Mouse (Mus musculus) lung, postnatal 0 days (tissue): ENCODE data around the gene Plpp1. TPM values are rescaled to one million over a fixed set of nuclear protein-coding genes. Genes with fewer than 3 reads are reported as not detected.

Experiments used
- ATAC-seq: fragments of 200-750 bp; cut with Nextera tagmentation; 2 replicates; pipeline ENCODE4 v1.8.0; 2017; ENCODE audit warnings: moderate library complexity
- DNase-seq: peaks from one replicate; pipeline ENCODE4 v3.0.0-alpha.2; 2016; ENCODE audit warnings: low spot score
- H3K27ac ChIP-seq: fragments of 300-500 bp; sonication (generic); 2 replicates; pipeline ENCODE4 v1.5.1; 2014; ENCODE audit warnings: antibody characterized with exemption, mild to moderate bottlenecking, low read length, mixed read lengths
- H3K27me3 ChIP-seq: fragments of 300-500 bp; sonication (generic); replicated peaks from 2 replicates; pipeline ENCODE4 v1.6.1; 2014; ENCODE audit warnings: low read length, mixed read lengths; ENCODE audit not compliant: insufficient read depth
- H3K36me3 ChIP-seq: fragments of 300-500 bp; sonication (generic); 2 replicates; pipeline ENCODE4 v1.6.1; 2014; ENCODE audit warnings: low read length, mixed read lengths; ENCODE audit not compliant: insufficient read depth
- H3K4me1 ChIP-seq: fragments of 300-500 bp; sonication (generic); 2 replicates; pipeline ENCODE4 v1.6.1; 2014; ENCODE audit warnings: antibody characterized with exemption, low read depth, low read length, mixed read lengths; ENCODE audit not compliant: insufficient read depth
- H3K4me2 ChIP-seq: fragments of 300-500 bp; sonication (generic); replicated peaks from 2 replicates; pipeline ENCODE4 v1.6.1; 2014; ENCODE audit warnings: low read depth, mild to moderate bottlenecking, low read length, moderate library complexity, mixed read lengths
- H3K4me3 ChIP-seq: fragments of 300-500 bp; sonication (generic); 2 replicates; pipeline ENCODE4 v1.5.1; 2014; ENCODE audit warnings: low read depth, low read length
- H3K9ac ChIP-seq: fragments of 300-500 bp; sonication (generic); replicated peaks from 2 replicates; pipeline ENCODE4 v1.6.1; 2014; ENCODE audit warnings: low read depth, mild to moderate bottlenecking
- H3K9me3 ChIP-seq: fragments of 300-500 bp; sonication (generic); 2 replicates; pipeline ENCODE4 v1.6.1; 2016; ENCODE audit warnings: low read length, mixed read lengths
- CTCF ChIP-seq: IDR thresholded peaks from 2 replicates; pipeline ENCODE4 v1.5.1; 2016; ENCODE audit warnings: antibody characterized with exemption, mild to moderate bottlenecking
- EP300 ChIP-seq: IDR thresholded peaks from 2 replicates; pipeline ENCODE4 v1.6.1; 2016; ENCODE audit warnings: antibody characterized with exemption, mild to moderate bottlenecking, control low read depth
- WGBS: fragments of 180-500 bp; shearing (Covaris S2); extraction: QIAGEN DNeasy Blood & Tissue Kit; methylation state at CpG from one replicate; pipeline ENCODE4 v1.1.7; 2014; 5-methylcytosine and 5-hydroxymethylcytosine counted together
- polyA plus RNA-seq: library from polyadenylated mRNA; unstranded; fragments of >200 nt; fragmentation: Nextera tagmentation; extraction: Ambion mirVana; gene quantifications from 2 replicates; pipeline ENCODE4 v1.2.1, GENCODE M21; 2015

Gene Plpp1
- polyA plus RNA-seq, 1 experiment from 2014 or later: 292 TPM

- 48% methylated on average over 11 of the region's 11 CpGs for WGBS
- Histone ChIP-seq H3K27ac (peak overlapping the region; percentile 22; the same call in 1 of the 2 replicates), H3K36me3 (no peaks in the 10 kb centered on the region)
These were observed 45.0 kb upstream of the Plpp1 start for GRCm38 (mm10) chr13:112755507-112756010.

GRCm38 (mm10) chr13:112757395-112757794, 43.2 kb upstream of the Plpp1 start:
- no peak for TF ChIP-seq CTCF
- TF ChIP-seq EP300: 0 out of 2 replicates have a peak, but pooled peaks have one; percentile 7
- Histone ChIP-seq H3K4me3 (no peak overlapping the region), H3K9me3 (no peaks in the 10 kb centered on the region), H3K9ac (no peak overlapping the region), H3K27me3 (no peaks in the 10 kb centered on the region), H3K4me2 (no peak overlapping the region), H3K27ac (no peak overlapping the region), H3K36me3 (no peaks in the 10 kb centered on the region), H3K4me1 (peaks cover 4% of the 10 kb centered on the region; the same call in 1 of the 2 replicates)
- WGBS: 80% methylated on average over 9 of the region's 9 CpGs
- DNase-seq (no peak), ATAC-seq (no peak)

More at GRCm38 (mm10) chr13:112755507-112756010, 45.0 kb upstream of the Plpp1 start:
- no peak overlapping the region for H3K9ac ChIP-seq
- H3K4me1 ChIP-seq: peaks cover 13% of the 10 kb centered on the region; the same call in 1 of the 2 replicates
- H3K27me3 ChIP-seq: no peaks in the 10 kb centered on the region
- H3K9me3 ChIP-seq: no peaks in the 10 kb centered on the region
- TF ChIP-seq EP300: peak; percentile 35; the same call in 1 of the 2 replicates
- no peak for TF ChIP-seq CTCF
- no peak overlapping the region for H3K4me3 ChIP-seq
- DNase-seq (peak; percentile 76), ATAC-seq (peak; percentile 29)
- no peak overlapping the region for H3K4me2 ChIP-seq

DNA sequence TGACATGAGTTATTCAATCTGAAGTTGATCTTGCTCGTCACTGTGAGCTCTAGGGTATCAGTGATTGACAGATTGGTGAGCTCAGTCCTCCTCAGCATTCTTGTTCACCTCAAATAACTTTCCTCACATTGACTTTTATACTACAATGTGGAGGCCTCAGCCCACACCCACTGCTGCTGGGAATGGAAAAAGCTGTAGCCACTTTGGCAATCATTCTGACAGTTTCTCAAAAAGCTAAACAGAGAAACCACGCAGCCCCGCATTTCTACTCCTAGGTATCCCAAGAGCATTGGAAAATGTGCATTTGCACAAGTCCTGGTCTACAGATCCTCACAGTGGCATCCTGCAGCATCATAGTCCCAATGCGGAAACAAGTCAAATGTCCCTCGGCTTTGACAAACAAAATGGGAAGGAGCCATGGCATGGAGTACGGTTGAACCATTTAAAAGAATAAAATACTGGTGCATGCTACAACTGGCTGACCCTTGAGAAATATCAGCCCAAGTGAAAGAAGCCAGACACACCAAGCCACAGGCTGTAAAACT, 42.0 kb upstream of the Plpp1 start:
- DNase-seq (no peak), ATAC-seq (no peak)
- Histone ChIP-seq H3K4me2 (no peak overlapping the region), H3K27me3 (no peaks in the 10 kb centered on the region), H3K4me1 (peaks cover 4% of the 10 kb centered on the region; the same call in 1 of the 2 replicates), H3K36me3 (no peaks in the 10 kb centered on the region), H3K9ac (no peak overlapping the region), H3K4me3 (no peak overlapping the region), H3K9me3 (no peaks in the 10 kb centered on the region), H3K27ac (no peak overlapping the region)
- no peak for TF ChIP-seq EP300
- TF ChIP-seq CTCF: no peak
- 92% methylated on average over 6 of the region's 6 CpGs for WGBS

DNA sequence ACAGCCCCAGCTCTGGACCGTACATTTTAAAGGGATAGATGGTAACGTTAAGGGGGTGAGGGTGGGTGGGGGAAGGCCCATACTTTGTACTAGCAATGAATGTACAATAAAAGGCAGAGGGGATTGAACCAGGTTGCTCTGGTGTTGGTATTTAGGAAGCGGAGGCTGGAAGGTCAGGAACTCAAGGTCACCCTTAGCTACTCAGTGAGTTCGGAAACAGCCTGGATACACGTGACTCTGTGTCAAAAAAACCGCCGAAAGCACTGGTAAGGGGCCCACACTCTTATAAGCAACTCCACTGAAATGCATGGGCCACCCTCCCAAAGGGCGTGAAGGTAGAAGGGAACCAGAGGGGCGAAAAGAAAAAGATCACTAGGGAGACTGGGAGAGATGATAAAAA, 41.2 kb upstream of the Plpp1 start:
- no peaks in the 10 kb centered on the region for H3K27me3 ChIP-seq
- no peak for ATAC-seq
- WGBS: 90% methylated on average over 9 of the region's 9 CpGs

DNA sequence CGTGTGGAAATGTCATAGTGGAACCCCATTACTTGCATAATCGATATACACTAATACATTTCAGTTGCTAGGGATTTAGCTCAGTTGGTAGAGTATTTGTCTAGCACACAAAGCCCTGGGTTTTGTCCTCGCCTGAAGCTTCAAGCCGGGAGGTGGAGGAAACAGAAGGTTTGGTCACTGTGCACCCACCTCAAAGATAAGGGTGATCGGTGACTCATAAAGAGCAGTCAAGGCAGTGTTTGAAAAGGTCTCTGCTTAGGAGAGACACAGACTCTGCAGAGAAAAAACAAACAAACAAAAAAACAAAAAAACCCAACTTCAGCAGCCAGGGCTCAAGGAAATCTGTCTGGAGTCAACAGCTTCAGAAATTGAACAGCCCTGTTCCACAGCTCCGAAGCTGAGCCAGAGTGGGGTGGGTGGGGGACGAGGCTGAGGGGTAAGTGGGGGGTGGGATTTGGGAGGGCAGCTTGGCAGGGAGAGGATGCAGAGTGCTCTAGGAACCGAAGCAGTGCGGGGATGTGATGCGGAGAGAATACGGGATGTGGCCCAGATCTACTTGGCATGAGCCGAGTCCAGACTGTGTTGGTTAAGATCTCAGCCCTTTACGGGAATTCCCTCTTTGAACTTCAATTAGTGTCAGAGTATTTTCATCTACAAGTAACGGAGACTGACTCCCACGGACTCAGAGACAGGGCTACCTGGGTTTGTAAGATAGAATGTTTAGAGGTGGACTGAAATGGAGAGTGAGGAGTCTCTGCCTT, 40.6 kb upstream of the Plpp1 start:
- Histone ChIP-seq H3K36me3 (no peaks in the 10 kb centered on the region), H3K4me1 (peaks cover 4% of the 10 kb centered on the region; the same call in 1 of the 2 replicates), H3K27ac (no peak overlapping the region), H3K4me2 (no peak overlapping the region), H3K9ac (no peak overlapping the region), H3K9me3 (no peaks in the 10 kb centered on the region), H3K4me3 (no peak overlapping the region), H3K27me3 (no peaks in the 10 kb centered on the region)
- DNase-seq (no peak), ATAC-seq (no peak)
- TF ChIP-seq EP300 (no peak), CTCF (no peak)
- 65% methylated on average over 15 of the region's 15 CpGs for WGBS

More for the DNA sequence above, 41.2 kb upstream of the Plpp1 start:
- Histone ChIP-seq H3K27ac (no peak overlapping the region), H3K9ac (no peak overlapping the region), H3K9me3 (no peaks in the 10 kb centered on the region), H3K36me3 (no peaks in the 10 kb centered on the region), H3K4me3 (no peak overlapping the region), H3K4me1 (peaks cover 4% of the 10 kb centered on the region; the same call in 1 of the 2 replicates), H3K4me2 (no peak overlapping the region)
- no peak for DNase-seq
- TF ChIP-seq CTCF (no peak), EP300 (no peak)

GRCm38 (mm10) chr13:112760538-112760881, 40.1 kb upstream of the Plpp1 start:
- DNase-seq: peak; percentile 72
- H3K27ac ChIP-seq: 0 out of 2 replicates have a peak overlapping the region, but pooled peaks have one; percentile 9
- no peak overlapping the region for H3K4me3 ChIP-seq
- ATAC-seq: peak; percentile 25
- 24% methylated on average over 1 of the region's 1 CpGs for WGBS
- no peaks in the 10 kb centered on the region for H3K36me3 ChIP-seq
- no peak overlapping the region for H3K4me2 ChIP-seq
- H3K27me3 ChIP-seq: no peaks in the 10 kb centered on the region
- TF ChIP-seq EP300: peak; percentile 81
- TF ChIP-seq CTCF: no peak
- no peaks in the 10 kb centered on the region for H3K9me3 ChIP-seq
- peaks cover 4% of the 10 kb centered on the region; the same call in 1 of the 2 replicates for H3K4me1 ChIP-seq
- H3K9ac ChIP-seq: no peak overlapping the region
